Mouse (Mus musculus) G1E (cell line): ENCODE data around the gene Ttc26.

Source experiments
- CTCF ChIP-seq: IDR thresholded peaks from 2 replicates; pipeline ENCODE4 v1.5.1; 2012; ENCODE audit warnings: low read depth, low read length, inconsistent platforms, mixed read lengths
- GATA1 ChIP-seq: IDR thresholded peaks from 2 replicates; pipeline ENCODE4 v1.6.1; 2012; ENCODE audit warnings: borderline replicate concordance, low read length, inconsistent platforms, mixed read lengths
- POLR2AphosphoS5 ChIP-seq: IDR thresholded peaks from 2 replicates; pipeline ENCODE4 v1.6.1; 2012; ENCODE audit warnings: low read depth, low read length, inconsistent platforms; ENCODE audit not compliant: insufficient replicate concordance
- TAL1 ChIP-seq: conservative IDR thresholded peaks from 2 replicates; pipeline ENCODE4 v1.6.1; 2012; ENCODE audit warnings: low read depth, low read length, inconsistent platforms, mixed read lengths

GRCm38 (mm10) chr6:38353181-38353580 is 28.1 kb upstream of the Ttc26 start:
- TF ChIP-seq GATA1 = no peak
- TF ChIP-seq TAL1 = 0 out of 2 replicates have a peak, but pooled peaks have one; percentile 6
- TF ChIP-seq CTCF = no peak
- no peak for TF ChIP-seq POLR2AphosphoS5
